Mouse (Mus musculus) CD8-positive naive resting alpha-beta T cell, adult 2 months (primary cell): ENCODE measurements around the gene Rtkn2.
A peak's percentile ranks its signal among the peaks of the same experiment; 100 is the strongest.

Source experiments
- DNase-seq, 2 experiments: peaks; one replicate each; pipeline ENCODE4 v3.0.0; 2022; ENCODE audit warnings: low read depth in 2 of 2, low spot score in 2 of 2

Rtkn2 gene

GRCm38 (mm10) chr10:67995356-67995755, 16.0 kb downstream of the Rtkn2 start:
- DNase-seq, result no peak

GRCm38 (mm10) chr10:67996171-67996570, 16.8 kb downstream of the Rtkn2 start:
- peak; percentile 18 to 28 for DNase-seq

DNA sequence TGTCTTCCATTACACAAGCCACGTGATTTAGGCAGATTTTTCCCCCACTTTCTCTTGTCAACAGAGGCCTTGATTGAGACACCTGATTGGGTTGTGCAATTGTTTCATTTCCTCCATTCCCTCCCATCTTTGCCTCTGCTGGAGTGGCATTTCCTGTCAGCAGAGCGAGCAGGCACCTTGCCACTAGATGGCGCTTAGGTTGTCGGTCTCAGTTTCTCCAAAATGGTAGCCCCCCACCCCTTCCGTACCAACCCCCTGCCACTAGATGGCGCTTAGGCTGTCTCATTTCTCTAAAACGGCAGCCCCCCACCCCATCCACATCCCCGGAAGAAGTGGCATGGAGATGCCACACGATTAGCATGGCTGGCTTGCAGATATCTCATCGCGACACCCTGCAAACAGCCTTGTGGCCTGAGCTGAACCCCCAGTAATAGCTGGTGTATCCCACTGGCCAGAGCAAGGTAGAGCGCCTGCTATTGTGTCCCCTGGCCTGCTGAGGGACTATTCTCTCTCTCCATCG, 18.8 kb downstream of the Rtkn2 start:
- peak in 1 of 2 experiments; percentile 31 for DNase-seq

GRCm38 (mm10) chr10:67999170-67999569, 19.8 kb downstream of the Rtkn2 start:
- DNase-seq, result no peak

- no peak for DNase-seq
These were observed 22.1 kb downstream of the Rtkn2 start for GRCm38 (mm10) chr10:68001456-68001855.

GRCm38 (mm10) chr10:68003651-68004422, 24.5 kb downstream of the Rtkn2 start:
- no peak for DNase-seq

DNA sequence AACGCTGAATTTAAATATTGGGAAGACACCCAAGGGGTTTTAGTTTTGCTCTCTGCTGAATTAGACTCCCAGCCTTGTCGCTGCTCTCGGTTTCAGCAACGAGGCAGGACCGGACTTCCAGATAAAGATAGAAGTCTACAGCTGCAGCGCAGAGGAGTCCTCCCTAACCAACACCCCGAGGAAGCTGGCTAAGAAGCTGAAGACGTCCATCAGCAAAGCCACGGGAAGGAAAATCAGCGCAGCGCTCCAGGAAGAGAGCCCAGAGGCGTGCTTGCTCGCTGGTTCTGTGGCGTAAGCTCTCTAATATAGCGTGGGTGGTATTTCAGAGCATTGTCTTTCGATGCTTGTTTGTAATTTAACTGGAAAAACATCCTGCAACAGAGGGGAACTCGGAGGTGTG, 26.0 kb downstream of the Rtkn2 start:
- DNase-seq, result no peak

- DNase-seq, result no peak
These were observed 27.1 kb downstream of the Rtkn2 start for GRCm38 (mm10) chr10:68006491-68006890.

- no peak for DNase-seq
These were observed 27.7 kb downstream of the Rtkn2 start for GRCm38 (mm10) chr10:68007103-68007502.

DNA sequence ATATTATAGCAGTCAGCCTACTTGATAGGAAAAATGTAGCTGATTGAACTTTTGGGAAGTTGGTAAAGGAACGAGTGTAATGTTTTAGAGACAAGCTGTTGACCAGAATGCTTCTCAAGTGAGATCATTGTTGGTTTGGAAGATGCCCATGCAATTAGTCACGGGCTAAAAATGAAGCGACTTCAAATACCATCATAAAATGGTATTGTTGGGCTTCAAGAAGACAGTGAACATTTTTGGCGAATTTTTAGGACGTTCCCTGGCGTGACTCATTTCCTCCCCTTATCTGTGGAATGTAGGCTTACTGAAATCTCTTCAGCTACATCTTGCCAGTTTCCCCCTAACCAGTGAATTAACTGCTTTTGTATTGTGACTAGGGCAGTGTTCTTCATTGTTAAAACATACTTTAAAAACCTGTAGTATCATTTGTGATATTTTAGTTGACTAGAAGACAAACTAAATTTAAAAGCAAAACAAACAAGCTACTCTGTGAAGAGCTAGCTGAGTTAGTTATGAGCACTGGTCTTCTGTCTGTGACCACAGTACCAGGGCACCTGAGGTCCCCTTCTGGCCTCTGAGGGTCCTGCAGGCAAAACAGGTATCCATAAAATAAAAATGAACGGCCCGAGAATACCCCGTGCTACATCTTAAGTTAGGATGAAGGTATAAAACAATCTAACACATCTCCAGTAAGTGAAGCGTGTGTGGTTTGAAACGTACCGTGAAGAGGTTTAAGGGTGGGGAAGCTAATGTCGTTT, 29.0 kb downstream of the Rtkn2 start:
- DNase-seq, result no peak

GRCm38 (mm10) chr10:68009301-68009700, 29.9 kb downstream of the Rtkn2 start:
- DNase-seq, result no peak

DNA sequence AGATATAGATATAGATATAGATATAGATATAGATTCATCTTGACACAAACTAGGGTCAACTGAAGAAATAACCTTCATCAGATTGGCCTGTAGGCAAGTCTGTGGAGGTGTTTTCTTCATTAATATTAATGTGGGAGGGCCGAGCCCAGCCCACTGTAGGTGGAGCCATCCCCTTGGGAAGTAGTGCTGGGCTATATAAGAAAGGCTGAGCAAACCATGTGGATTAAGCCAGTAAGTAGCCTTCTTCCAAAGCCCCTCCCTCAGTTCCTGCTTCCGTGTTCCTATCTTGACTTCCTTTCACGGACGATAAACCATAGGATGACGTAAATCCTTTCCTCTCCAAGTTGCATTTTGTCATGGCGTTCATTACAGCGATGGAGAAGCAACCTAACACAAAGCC, 30.5 kb downstream of the Rtkn2 start:
- no peak for DNase-seq

- DNase-seq, result peak; percentile 55 to 60
These were observed 33.8 kb downstream of the Rtkn2 start for GRCm38 (mm10) chr10:68013137-68013536.

- DNase-seq, result no peak
These were observed 41.4 kb downstream of the Rtkn2 start for GRCm38 (mm10) chr10:68020755-68021154.

- DNase-seq, result no peak
These were observed 46.3 kb downstream of the Rtkn2 start for GRCm38 (mm10) chr10:68025660-68026059.

DNA sequence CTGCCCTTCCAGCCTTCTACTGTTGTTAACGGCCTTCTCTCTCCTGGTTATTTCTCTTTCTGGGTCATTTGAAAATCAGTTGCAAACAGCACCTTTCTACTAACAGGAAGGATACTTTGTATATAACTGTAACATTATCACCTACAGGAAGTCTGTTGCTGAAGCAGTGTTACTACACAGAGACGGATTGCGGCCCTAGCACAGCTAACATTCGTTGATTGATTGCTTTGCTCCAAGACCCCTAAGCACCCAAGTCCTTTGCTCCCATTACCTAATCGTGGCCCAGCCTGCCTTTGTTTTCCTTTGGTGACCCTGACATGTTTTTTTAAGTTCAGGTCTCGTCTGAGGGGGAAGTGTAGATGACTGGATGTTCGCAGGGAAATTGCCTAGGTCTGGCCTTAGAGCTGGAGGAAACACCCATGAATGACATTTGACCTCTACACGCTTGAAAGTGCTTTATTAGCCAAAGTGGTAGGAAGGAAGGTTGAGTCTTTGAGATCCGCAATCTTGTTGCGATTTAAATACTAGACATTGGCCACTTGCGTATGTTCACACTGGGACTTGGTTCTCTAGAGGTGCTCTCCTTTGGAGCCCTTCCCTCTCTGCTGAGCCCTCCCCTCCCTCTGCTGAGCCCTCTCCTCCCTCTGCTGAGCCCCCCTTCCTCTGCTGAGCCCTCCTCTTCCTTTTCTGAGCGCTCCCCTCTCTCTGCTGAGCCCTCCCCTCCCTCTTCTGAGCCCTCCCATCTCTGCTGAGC, 49.1 kb downstream of the Rtkn2 start:
- no peak for DNase-seq

DNA sequence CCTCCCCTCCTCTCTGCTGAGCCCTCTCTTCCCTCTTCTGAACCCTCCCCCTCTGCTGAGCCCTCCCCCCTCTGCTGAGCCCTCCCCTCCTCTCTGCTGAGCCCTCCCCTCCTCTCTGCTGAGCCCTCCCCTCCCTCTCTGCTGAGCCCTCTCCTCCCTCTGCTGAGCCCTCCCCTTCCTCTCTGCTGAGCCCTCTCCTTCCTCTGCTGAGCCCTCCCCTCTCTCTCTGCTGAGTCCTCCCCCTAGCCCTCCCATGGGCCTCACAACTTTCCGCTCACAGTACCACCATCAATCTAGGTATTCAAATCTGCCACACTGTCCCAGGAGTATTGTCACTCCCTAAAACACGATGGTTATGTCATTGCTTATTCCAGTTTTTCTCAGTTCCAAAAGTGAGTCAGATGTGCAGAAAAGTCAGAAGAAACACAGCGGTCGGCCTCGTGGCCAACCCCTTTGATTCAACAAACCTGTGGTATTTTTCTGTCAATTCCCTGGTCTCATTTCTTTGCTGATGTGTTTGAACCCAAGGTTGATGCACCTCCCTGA, 49.8 kb downstream of the Rtkn2 start:
- no peak for DNase-seq

DNA sequence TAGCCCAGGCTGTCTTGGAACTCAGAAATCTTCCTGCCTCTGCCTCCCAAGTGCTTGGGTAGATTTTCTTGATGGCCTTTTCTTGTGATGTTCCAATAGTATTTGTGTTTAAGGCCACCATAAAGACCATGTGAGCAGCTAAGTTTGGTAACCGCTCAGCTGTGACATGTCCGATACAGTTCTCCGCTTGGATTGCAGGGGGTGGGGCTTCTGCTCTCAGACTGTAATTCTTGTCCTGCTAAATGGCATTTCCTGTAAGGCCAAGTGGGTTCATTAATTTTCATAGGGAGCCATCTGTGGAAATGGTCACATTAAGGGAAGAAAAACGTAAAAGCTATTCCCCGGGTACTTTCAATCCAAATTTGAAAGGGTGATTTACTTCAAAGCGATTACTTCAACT, 50.7 kb downstream of the Rtkn2 start:
- no peak for DNase-seq

DNA sequence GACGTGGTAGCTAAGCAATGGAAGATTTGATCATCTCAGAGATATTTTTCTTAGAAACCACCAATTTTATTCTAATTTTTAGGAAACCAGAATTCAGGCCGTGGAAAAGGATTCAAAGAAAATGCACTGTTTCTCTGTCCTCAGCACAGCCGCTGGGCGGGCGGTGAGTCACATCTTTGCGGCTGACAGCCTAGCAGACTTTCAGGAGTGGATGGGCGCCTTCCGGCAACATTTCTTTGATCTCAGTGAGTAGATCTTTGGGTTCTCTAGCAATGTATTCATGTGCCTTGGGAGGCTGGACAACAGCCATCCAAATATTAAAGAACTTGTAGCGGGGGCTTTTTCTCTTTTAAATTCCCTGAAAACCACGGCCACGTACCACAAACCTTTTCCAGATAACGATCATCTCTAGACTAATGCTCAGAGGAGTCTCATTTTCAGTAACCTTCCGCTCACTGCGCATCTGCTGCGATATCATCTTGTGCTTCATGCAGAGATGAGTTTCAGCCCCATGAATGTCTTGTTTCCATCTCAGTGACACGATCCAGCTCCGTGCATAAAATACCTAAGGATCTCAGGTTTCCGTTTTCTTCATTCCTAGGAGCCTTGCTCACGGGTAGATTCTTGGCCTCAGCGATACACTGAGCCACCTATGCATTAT, 56.5 kb downstream of the Rtkn2 start:
- no peak for DNase-seq

DNA sequence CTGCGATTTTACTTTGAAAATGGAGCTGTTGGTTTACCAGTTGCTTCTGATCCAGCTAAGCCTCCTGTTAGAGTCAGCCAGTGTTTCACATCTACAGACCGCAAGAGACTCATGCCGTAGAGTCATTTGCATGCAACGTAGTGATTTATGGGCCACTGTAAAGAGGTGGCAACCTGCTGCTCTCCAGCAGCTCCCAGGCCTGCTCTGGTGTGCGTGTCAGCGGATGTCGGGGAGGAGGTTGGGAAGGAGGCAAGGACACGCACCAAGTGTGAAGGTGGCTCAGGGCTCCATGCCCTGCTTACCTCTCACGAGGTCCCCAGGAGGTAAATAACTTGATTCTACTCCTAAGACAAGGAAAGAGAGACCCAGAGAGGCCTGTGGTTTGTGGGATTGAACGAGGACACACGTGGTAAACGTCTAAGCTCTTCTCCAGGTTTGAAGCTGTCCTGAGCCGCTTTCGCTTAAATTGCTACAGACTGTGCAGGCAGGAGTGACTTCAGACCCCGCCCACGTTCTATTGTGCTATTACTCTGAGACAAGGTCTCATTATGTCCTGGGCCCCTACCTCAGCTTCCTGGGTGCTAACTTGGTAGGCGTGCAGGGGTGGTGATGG, 57.1 kb downstream of the Rtkn2 start:
- DNase-seq, result no peak
